Mouse (Mus musculus): ENCODE measurements at regions not wholly inside any gene's neighbourhood (a gene's known extent, or its start where the extent isn't known, plus 50 kb on each side); places are given as distances from the start of the nearest gene placed in this dataset.

- TF ChIP-seq CTCF (IDR thresholded peaks at IDR 0.05; ENCODE audit: low read depth), result no peak
- no peak for TF ChIP-seq EP300 (IDR thresholded peaks at IDR 0.05; ENCODE audit: low read depth)
Measured at GRCm38 (mm10) chr3:52929827-52930605, 87.0 kb downstream of the Cog6 start.
